Mouse (Mus musculus) embryonic facial prominence, embryonic 12.5 days (tissue): ENCODE measurements around the gene Hsbp1. TPM values are rescaled to one million over a fixed set of nuclear protein-coding genes. Genes with fewer than 3 reads are reported as not detected.

Source experiments
- ATAC-seq: fragments of 200-750 bp; cut with Nextera tagmentation; 2 replicates; pipeline ENCODE4 v1.8.0; 2017; ENCODE audit not compliant: insufficient number of reproducible peaks, insufficient read depth, low FRiP score, low TSS enrichment
- H3K27ac ChIP-seq: fragments of 300-500 bp; sonication (generic); 2 replicates; pipeline ENCODE4 v1.5.1; 2016; ENCODE audit warnings: mild to moderate bottlenecking
- H3K27me3 ChIP-seq: fragments of 300-500 bp; sonication (generic); 2 replicates; pipeline ENCODE4 v1.6.1; 2016; ENCODE audit warnings: mild to moderate bottlenecking, moderate library complexity
- H3K36me3 ChIP-seq: fragments of 300-500 bp; sonication (generic); 2 replicates; pipeline ENCODE4 v1.6.1; 2016; ENCODE audit warnings: mild to moderate bottlenecking
- H3K4me1 ChIP-seq: fragments of 300-500 bp; sonication (generic); 2 replicates; pipeline ENCODE4 v1.6.1; 2016
- H3K4me2 ChIP-seq: fragments of 300-500 bp; sonication (generic); replicated peaks from 2 replicates; pipeline ENCODE4 v1.6.1; 2016; ENCODE audit warnings: mild to moderate bottlenecking, moderate library complexity
- H3K4me3 ChIP-seq: fragments of 300-500 bp; sonication (generic); 2 replicates; pipeline ENCODE4 v1.5.1; 2016; ENCODE audit warnings: mild to moderate bottlenecking
- H3K9ac ChIP-seq: fragments of 300-500 bp; sonication (generic); 2 replicates; pipeline ENCODE4 v1.6.1; 2016; ENCODE audit warnings: mild to moderate bottlenecking, moderate library complexity
- H3K9me3 ChIP-seq: fragments of 300-500 bp; sonication (generic); 2 replicates; pipeline ENCODE4 v1.6.1; 2016; ENCODE audit warnings: mild to moderate bottlenecking, moderate library complexity
- WGBS: fragments of 180-500 bp; shearing (Covaris S2); methylation state at CpG from one replicate; pipeline ENCODE4 v1.1.7; 2016; 5-methylcytosine and 5-hydroxymethylcytosine counted together
- polyA plus RNA-seq: library from polyadenylated mRNA; unstranded; fragments of >200 nt; fragmentation: Nextera tagmentation; extraction: Ambion mirVana; gene quantifications from 2 replicates; pipeline ENCODE4 v1.2.1, GENCODE M21; 2016

Gene Hsbp1
- polyA plus RNA-seq, 1 experiment from 2014 or later: 325 TPM

- 74% methylated on average over 9 of the region's 9 CpGs for WGBS
- H3K36me3 ChIP-seq: 0 out of 2 replicates have a peak, but pooled peaks cover 6% of the 10 kb centered on the region
- H3K4me2 ChIP-seq: peak overlapping the region; percentile 97
- H3K9ac ChIP-seq: peak overlapping the region; percentile 79; the same call in 1 of the 2 replicates
- H3K27ac ChIP-seq: no peak overlapping the region
- peak overlapping the region; percentile 91 for H3K4me3 ChIP-seq
- H3K4me1 ChIP-seq: peaks cover 6% of the 10 kb centered on the region
- no peaks in the 10 kb centered on the region for H3K27me3 ChIP-seq
- H3K9me3 ChIP-seq: no peaks in the 10 kb centered on the region
- no peak for ATAC-seq
Measured at GRCm38 (mm10) chr8:119394097-119394496, 49.8 kb downstream of the Hsbp1 start.

- H3K4me3 ChIP-seq: peak within 1 kb of the TSS; percentile 91
- peaks cover 6% of the 10 kb centered on the region for H3K4me1 ChIP-seq
- peak within 1 kb of the TSS; percentile 97 for H3K4me2 ChIP-seq
- H3K9ac ChIP-seq: peak within 1 kb of the TSS; percentile 79
- peak; percentile 92 for ATAC-seq
- 0 out of 2 replicates have a peak, but pooled peaks cover 6% of the 10 kb centered on the region for H3K36me3 ChIP-seq
- H3K27me3 ChIP-seq: no peaks in the 10 kb centered on the region
- H3K9me3 ChIP-seq: no peaks in the 10 kb centered on the region
- 2% methylated on average over 42 of the region's 44 CpGs for WGBS
- H3K27ac ChIP-seq: peak within 1 kb of the TSS; percentile 61
Measured at GRCm38 (mm10) chr8:119394524-119395026, 50.3 kb downstream of the Hsbp1 start, which contains the start of gene Mlycd. Mlycd (plus strand) TSS chr8:119394878.

GRCm38 (mm10) chr8:119395072-119395950 is 51.0 kb downstream of the Hsbp1 start:
- Histone ChIP-seq H3K36me3 (0 out of 2 replicates have a peak, but pooled peaks cover 6% of the 10 kb centered on the region), H3K27me3 (no peaks in the 10 kb centered on the region), H3K27ac (peak overlapping the region; percentile 61), H3K4me2 (peak overlapping the region; percentile 97), H3K9ac (peak overlapping the region; percentile 79), H3K9me3 (no peaks in the 10 kb centered on the region), H3K4me1 (peaks cover 6% of the 10 kb centered on the region), H3K4me3 (peak overlapping the region; percentile 91)
- peak; percentile 43; the same call in 1 of the 2 replicates for ATAC-seq
- 6% methylated on average over 82 of the region's 83 CpGs for WGBS

Other genes starting within 250 kb of the Hsbp1 start
- 12.5 and 14.7 TPM in 2 replicates for gene Mlycd, start 50.4 kb downstream of the Hsbp1 start, polyA plus RNA-seq
- 0.43 and 0.56 TPM in 2 replicates for gene Osgin1, start 89.6 kb downstream of the Hsbp1 start, polyA plus RNA-seq
- 10.7 and 12.5 TPM in 2 replicates for gene Necab2, start 102.2 kb downstream of the Hsbp1 start, polyA plus RNA-seq
- gene Slc38a8, start 157.2 kb downstream of the Hsbp1 start, polyA plus RNA-seq: 1.7 and 3.3 TPM in 2 replicates
- gene Mbtps1, start 214.2 kb downstream of the Hsbp1 start, polyA plus RNA-seq: 147 TPM in 2 replicates
- 37.2 and 39.5 TPM in 2 replicates for gene Hsdl1, start 230.7 kb downstream of the Hsbp1 start, polyA plus RNA-seq
- 0.09 TPM in 1 of 2 replicates, not detected in the other for gene Dnaaf1, start 230.7 kb downstream of the Hsbp1 start, polyA plus RNA-seq